Mouse (Mus musculus): ENCODE results near the gene Pstpip1.

The Pstpip1 gene

GRCm38 (mm10) chr9:56106274-56107072 lies 16.7 kb downstream of the Pstpip1 start:
- no peak for DNase-seq (ENCODE audit: low read depth)

DNA sequence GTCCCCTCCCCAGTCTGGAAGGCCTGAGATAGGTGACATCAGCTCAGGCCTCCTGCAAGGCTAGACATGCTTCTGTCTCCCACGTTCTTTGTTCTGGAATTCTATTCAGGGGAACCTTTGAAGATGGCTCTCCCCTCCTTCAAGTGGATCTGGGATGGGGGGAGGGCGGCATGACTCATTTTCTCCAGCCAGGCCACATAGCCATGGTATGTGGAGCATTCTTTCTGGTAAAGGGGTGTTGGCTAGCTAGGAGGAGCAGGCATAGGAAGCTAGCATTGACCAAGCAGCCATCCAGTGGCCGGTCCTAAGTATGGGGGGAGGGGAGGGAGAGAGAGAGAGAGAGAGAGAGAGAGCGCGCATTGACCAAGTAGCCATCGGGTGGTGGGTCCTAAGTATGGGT lies 17.8 kb downstream of the Pstpip1 start:
- no peak for DNase-seq (ENCODE audit: low read depth)

DNA sequence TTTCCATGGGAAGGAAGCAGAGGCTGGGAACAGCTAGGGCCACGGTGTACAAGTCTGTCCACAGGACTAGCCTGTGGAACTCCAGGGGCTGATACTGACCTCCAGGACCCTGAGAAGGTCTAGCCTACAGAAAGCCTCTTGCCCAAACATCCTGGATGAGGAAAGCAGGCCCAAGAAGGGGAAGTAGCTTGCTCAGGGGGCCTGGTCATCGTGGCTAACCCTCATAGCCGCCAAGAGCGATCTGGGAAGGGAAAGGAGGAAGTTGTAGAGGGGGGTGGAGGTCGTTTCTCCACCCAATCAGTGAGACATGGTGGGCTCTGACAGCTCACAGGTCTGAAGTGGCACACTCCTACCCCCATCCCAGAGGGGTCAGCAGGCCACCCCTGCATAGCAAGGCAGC lies 18.4 kb downstream of the Pstpip1 start:
- no peak for DNase-seq (ENCODE audit: low read depth)

DNA sequence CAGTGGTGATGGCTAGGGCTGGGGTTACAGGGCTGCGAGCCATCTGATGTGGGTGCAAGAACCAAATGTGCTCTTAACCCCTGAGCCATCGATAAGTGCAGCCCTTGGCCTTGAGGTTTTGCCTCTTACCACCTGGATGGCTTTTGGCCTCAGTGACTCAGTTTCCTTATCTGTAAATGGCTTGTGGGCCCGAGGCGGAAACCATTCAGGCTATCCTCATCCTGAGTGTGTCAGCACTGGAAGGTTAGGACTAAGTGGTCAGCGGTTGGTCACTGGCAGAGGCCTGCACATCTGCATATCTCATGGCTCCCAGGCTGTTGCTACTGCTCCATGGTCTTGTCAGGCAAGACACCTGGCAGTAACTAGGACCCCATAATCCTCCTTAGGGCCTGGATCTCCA lies 28.3 kb downstream of the Pstpip1 start:
- no peak for DNase-seq (ENCODE audit: low read depth)

DNA sequence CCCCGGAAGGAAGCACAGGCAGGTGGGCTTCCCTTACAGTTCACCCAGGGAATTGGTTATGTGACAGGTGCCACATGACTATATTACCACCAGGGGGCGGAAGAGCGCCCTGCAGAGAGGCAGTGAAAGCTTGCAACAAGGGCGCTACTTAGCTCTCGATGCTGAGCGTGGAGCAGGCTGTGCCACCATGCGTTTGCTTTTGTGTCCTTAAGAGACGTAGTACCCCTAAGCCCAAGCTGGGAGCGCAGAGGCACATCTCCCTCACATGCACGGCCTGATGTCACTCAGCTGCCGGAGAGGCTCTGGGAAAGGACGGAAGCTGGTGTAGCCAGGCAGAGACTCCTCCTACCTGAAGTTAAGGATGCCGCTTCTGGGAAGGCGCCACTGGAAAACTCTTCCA lies 28.8 kb downstream of the Pstpip1 start:
- peak; percentile 87 for DNase-seq (ENCODE audit: low read depth)

DNA sequence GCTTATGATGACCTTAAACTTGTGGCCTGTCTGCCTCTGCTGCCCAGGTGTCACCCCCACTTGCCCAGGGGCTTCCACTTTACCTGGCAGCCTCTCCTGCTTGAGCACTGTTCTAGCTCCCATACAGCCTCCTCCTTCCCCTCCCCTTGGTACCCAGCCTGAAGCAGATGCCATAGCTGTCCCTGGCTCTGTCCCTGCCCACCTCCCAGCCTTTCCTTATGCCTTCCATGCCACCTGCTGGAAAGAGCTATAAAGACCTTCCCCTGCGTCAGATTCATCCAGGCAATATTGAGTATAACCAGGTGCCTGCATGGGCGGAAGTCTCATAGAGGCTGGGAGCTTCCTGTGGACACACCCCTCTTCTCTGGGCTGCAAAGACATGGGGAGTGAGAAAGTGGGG lies 29.9 kb downstream of the Pstpip1 start:
- DNase-seq (ENCODE audit: low read depth) = no peak

GRCm38 (mm10) chr9:56121097-56121496 lies 31.3 kb downstream of the Pstpip1 start:
- DNase-seq (ENCODE audit: low read depth) = no peak

DNA sequence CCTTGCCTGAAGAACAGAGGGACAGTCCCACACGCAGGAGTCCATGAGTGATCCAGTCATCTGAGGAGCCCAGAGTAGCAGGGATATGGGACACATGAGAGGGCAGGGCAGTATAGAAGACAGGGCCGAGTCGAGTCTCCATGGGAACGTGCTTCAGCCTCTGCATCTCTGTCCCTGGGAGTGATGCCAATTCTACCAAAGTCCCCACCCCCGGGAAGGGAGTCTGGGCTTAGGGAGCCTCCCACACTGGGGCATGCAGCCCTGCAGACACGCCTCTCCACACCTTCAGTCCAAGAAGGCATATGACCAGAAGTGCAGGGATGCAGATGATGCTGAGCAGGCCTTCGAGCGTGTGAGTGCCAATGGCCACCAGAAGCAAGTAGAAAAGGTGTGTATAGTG lies 33.2 kb downstream of the Pstpip1 start:
- DNase-seq (ENCODE audit: low read depth) = no peak

DNA sequence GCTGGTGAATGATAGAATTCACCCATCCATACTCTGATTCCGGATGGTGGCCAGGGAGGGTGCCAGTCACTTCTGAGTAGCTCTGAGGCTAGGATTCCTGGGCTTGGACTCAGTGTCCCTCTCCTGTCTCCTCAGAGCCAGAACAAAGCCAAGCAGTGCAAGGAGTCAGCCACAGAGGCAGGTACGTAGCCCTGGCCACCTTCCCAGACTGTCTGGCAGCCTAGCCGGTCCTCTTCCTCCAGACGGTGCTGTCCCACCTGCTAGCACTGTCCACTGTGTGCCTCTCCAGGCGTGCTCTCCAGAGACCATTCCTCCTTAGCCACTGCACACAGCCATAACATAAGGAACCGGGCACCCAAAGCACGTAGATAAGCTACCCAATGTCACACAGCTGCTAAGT lies 33.9 kb downstream of the Pstpip1 start:
- DNase-seq (ENCODE audit: low read depth) = no peak

DNA sequence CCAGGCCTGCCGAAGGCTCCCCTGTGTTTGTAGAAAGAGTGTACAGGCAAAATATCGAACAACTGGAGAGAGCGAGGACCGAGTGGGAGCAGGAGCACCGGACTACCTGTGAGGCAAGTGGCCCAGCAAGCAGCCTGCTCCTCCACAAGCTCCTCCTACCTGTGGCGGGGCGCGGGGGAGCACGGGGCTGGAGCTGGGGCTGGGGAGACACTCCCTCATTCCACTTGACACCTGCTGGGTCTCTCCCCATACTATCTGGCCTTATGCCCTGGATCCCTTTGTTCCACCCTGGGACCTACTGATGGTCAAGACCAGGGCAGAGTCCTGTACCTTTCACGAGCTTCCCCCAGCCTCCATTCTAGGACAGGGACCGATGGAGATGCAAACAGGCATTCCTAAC lies 34.8 kb downstream of the Pstpip1 start:
- no peak for DNase-seq (ENCODE audit: low read depth)

GRCm38 (mm10) chr9:56126453-56127173 lies 36.9 kb downstream of the Pstpip1 start:
- no peak for DNase-seq (ENCODE audit: low read depth)

DNA sequence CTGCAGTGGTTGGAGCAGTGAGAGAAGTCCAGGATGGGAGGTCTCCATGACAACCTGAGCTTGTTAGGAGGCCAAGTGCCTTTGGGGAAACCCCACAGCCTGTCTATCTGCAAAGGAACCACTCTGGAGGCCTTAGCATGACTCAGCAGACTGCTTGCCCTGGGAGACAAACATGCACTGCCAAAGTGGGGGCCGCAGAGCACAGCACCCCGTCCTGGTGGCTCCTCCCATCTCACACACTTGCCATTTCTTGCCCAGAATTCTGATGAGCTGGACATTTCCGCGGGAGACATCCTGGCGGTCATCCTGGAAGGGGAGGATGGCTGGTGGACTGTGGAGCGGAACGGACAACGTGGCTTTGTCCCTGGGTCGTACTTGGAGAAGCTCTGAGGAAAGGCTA lies 38.6 kb downstream of the Pstpip1 start:
- DNase-seq (ENCODE audit: low read depth) = peak; percentile 63

DNA sequence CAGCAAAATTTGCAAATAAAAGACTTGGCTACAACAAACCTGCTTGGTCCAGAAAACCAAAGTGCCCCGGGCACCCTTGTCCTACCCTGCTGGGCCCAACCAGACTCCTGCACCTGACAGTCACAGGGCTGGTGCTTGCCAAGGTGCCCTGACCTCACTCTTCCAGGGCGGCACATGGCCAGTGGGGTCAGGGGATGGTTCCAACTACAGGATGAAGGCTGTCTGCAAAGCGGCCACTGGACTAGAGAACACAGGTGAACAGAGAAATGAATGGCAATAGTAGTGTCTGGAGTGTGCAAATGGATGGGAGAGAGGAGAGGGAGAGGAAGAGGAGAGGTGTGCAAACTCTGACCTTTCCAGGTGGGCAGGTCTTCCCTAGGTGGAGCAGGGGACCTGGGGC lies 40.2 kb downstream of the Pstpip1 start:
- no peak for DNase-seq (ENCODE audit: low read depth)

DNA sequence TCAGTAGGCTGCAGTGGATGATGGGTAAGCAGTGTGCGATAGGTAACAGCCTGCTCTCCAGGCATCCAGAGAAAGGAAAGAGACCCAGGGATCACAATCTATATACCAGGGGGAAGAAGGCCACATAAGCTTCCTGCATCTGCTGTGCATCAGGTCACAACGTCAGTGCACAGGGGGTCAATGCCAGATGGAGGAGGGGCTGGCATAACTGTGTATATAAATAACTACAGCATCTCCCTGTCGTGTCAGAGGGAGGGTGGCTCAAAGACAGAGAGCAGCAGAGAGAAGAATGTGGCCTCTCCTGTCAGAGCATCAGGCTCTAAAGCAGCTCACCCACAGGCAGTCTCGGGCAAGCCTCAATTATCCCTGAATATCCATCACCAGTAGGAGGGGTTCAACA lies 40.8 kb downstream of the Pstpip1 start:
- no peak for DNase-seq (ENCODE audit: low read depth)

GRCm38 (mm10) chr9:56131813-56132525 lies 42.2 kb downstream of the Pstpip1 start:
- DNase-seq (ENCODE audit: low read depth) = no peak

- DNase-seq (ENCODE audit: low read depth) = no peak
These were observed 44.2 kb downstream of the Pstpip1 start for GRCm38 (mm10) chr9:56133970-56134369.

- DNase-seq (ENCODE audit: low read depth) = no peak
These were observed 44.9 kb downstream of the Pstpip1 start for GRCm38 (mm10) chr9:56134614-56135013.

GRCm38 (mm10) chr9:56135590-56136197 lies 45.9 kb downstream of the Pstpip1 start:
- DNase-seq (ENCODE audit: low read depth) = no peak

GRCm38 (mm10) chr9:56141776-56142175 lies 52.0 kb downstream of the Pstpip1 start:
- no peak for DNase-seq (ENCODE audit: low read depth)

- peak; percentile 73 for DNase-seq (ENCODE audit: low read depth)
These were observed 54.7 kb downstream of the Pstpip1 start for GRCm38 (mm10) chr9:56144366-56145003.

DNA sequence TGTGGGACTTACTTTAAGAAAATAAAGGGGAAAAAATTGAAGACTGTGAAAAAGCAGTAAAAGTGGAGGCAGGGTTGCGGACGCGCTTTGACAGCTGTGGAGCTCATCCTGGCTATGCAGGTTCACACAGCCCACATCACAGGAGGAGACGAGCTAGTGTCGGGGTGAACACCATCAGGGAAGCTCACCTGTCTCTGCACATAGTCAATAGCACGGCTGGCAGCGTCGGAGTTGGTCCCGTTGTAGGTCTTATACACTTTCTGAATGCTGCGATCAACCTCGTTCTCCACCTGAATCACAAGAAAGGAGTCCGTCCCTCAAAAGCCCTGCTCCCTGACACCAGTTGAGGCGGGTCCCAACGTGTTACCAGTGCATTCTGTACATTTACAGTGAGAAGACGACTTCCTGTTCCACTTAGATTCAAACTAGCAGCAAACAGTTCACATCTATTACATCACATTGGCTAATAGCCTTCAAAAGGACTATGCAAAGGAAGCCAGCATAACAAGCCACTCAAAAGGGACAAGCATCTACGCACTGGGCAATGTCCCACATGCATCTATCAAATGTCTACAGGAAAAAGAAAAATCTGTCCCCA lies 56.7 kb downstream of the Pstpip1 start:
- no peak for DNase-seq (ENCODE audit: low read depth)
